Mouse (Mus musculus) heart, postnatal 0 days (tissue): ENCODE results near the gene Mettl7a2.

ENCODE experiments used
- CTCF ChIP-seq: IDR thresholded peaks from 2 replicates; pipeline ENCODE4 v1.5.1; 2016; ENCODE audit warnings: antibody characterized with exemption, control low read depth, low read depth
- EP300 ChIP-seq: IDR thresholded peaks from 2 replicates; pipeline ENCODE4 v1.6.1; 2016; ENCODE audit warnings: antibody characterized with exemption, low read depth

DNA sequence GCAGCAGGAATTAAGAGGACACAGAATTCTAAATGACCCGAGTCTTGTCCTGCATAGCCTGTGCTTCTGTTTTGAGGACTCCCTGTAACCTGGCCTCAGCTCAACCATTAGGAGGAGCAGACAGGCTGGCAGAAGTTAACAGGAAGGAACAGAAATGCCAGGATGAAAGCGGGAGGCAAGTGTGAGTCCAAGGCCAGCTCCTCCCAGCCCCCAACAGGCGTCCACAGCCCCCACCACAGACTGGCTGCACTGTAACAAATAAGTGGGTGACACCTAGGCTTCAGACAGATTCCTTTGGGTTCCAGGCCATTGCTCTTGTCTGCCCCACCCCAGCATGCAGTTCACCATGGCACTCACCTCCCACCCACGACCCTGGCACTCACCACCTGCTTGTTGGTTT is 49.8 kb downstream of the Mettl7a2 start:
- TF ChIP-seq CTCF (no peak), EP300 (no peak)
